24 mouse cellular contexts compared by ENCODE assay signal in the genomic region with DNA sequence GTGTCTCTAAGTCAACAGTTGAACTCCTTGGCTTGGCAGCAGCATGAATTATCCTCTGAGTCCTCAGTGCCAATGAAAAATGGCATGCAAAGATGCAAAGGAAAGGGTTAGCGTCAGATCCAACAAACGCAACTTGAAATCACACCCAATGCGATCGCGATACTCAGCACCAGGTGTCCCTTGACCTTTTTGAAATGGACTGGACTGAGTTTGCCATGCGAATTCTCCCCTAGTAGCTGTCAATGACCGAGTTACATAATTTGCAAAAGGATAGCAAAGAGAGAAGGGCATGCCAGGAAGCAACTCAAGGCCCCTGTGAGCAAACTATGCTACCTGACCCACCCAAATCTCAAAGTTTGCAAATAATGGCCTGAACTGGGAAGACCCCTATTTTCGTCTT. TPM values are rescaled to one million over a fixed set of nuclear protein-coding genes. Genes with fewer than 3 reads are reported as not detected.
DNase-seq lines count a peak whose midpoint lies in the region; ATAC-seq and TF ChIP-seq lines count a peak whose summit lies in the region.
"Had no signal": no experiment of that assay in that cellular context is flagged by ENCODE, and none has a peak within 500 bp of the region (broad histone marks: within the 10 kb centered on the region; RNA-seq: fewer than 3 reads in every experiment).

No protein-coding gene starts in this region.

- no peak overlapping the region for H3K9ac ChIP-seq in intestine, embryonic 15.5 days
- no peak overlapping the region for H3K9ac ChIP-seq in liver, embryonic 16.5 days (ENCODE audit: low read depth, low read length)

- ATAC-seq in intestine, embryonic 15.5 days: peak; percentile 79
- peak; percentile 70 for ATAC-seq in liver, embryonic 16.5 days (ENCODE audit: low read depth)
- ATAC-seq: CD4-positive, CD25-positive, alpha-beta regulatory T cell, adult 4 months; forebrain, embryonic 14.5 days; hindbrain, embryonic 16.5 days had no signal

- TF ChIP-seq CTCF in cerebellum, adult 2 months (IDR thresholded peaks at IDR 0.05; ENCODE audit: borderline replicate concordance, insufficient read depth, low read depth, low read length): no peak

- no peak for TF ChIP-seq POLR2A in cerebellum, adult 2 months (IDR thresholded peaks at IDR 0.05; ENCODE audit: borderline replicate concordance, insufficient read depth, low read length)

- H3K27ac ChIP-seq in intestine, embryonic 15.5 days: peak overlapping the region; percentile 78
- H3K27ac ChIP-seq in liver, embryonic 16.5 days (ENCODE audit: low read length): peak overlapping the region; percentile 83
- no peak overlapping the region for H3K27ac ChIP-seq in cerebellum, adult 2 months (ENCODE audit: insufficient read depth, low read length)
- H3K27ac ChIP-seq: hindbrain, embryonic 10.5 days; limb, embryonic 10.5 days had no signal

- H3K36me3 ChIP-seq in intestine, embryonic 15.5 days: no peaks in the 10 kb centered on the region
- H3K36me3 ChIP-seq in liver, embryonic 16.5 days (ENCODE audit: control insufficient read depth, insufficient read depth): no peaks in the 10 kb centered on the region
- H3K36me3 ChIP-seq: hindbrain, embryonic 10.5 days; limb, embryonic 10.5 days had no signal

- 74% methylated on average over 8 of the region's 8 CpGs for WGBS in intestine, embryonic 15.5 days
- 67% methylated on average over 8 of the region's 8 CpGs for WGBS in liver, embryonic 16.5 days (ENCODE audit: insufficient replicate concordance)
- WGBS in cerebellum, adult 2 months: 91% methylated on average over 8 of the region's 8 CpGs

- no peak overlapping the region for H3K4me3 ChIP-seq in intestine, embryonic 15.5 days (replicated peaks)
- H3K4me3 ChIP-seq in liver, embryonic 16.5 days (ENCODE audit: low read depth, low read length): no peak overlapping the region
- no peak overlapping the region for H3K4me3 ChIP-seq in cerebellum, adult 2 months (replicated peaks; ENCODE audit: insufficient read depth, low read depth, low read length)
- H3K4me3 ChIP-seq: hindbrain, embryonic 10.5 days; limb, embryonic 10.5 days had no signal

- H3K4me1 ChIP-seq in intestine, embryonic 15.5 days (replicated peaks): no peaks in the 10 kb centered on the region
- no peaks in the 10 kb centered on the region for H3K4me1 ChIP-seq in liver, embryonic 16.5 days (ENCODE audit: control insufficient read depth, low read depth, low read length)
- no peaks in the 10 kb centered on the region for H3K4me1 ChIP-seq in cerebellum, adult 2 months (ENCODE audit: control insufficient read depth, insufficient read depth, low read length)
- H3K4me1 ChIP-seq: hindbrain, embryonic 10.5 days; limb, embryonic 10.5 days had no signal

- DNase-seq in kidney, adult 8-10 months: peak; percentile 56 to 62
- DNase-seq in kidney, adult 18-20 months: no peak
- peak; percentile 47 to 62 for DNase-seq in kidney, postnatal 36 days
- no peak for DNase-seq in gastrocnemius, postnatal 25 days
- no peak for DNase-seq in layer of hippocampus, postnatal 36 days
- DNase-seq in cerebellum, adult 2 months: no peak
- DNase-seq: adrenal gland, postnatal 25 days; cerebellum, adult 9-10 months; heart, adult 11 months; layer of hippocampus, adult 9-11 months; lung, adult 2 months; lung, postnatal 14 days; right cerebral cortex, adult 18-20 months; right cerebral cortex, postnatal 4 days; thymus, postnatal 14 days had no signal

- peak overlapping the region; percentile 17; the same call in 1 of the 2 replicates for H3K4me2 ChIP-seq in intestine, embryonic 15.5 days (replicated peaks)
- peak overlapping the region; percentile 23; the same call in 1 of the 2 replicates for H3K4me2 ChIP-seq in liver, embryonic 16.5 days (ENCODE audit: low read depth, low read length)
- H3K4me2 ChIP-seq: heart, embryonic 11.5 days; midbrain, embryonic 11.5 days had no signal

- H3K27me3 ChIP-seq in intestine, embryonic 15.5 days (replicated peaks): no peaks in the 10 kb centered on the region
- H3K27me3 ChIP-seq in liver, embryonic 16.5 days (ENCODE audit: control insufficient read depth, insufficient read depth, low read depth, low read length): no peaks in the 10 kb centered on the region
- H3K27me3 ChIP-seq in cerebellum, adult 2 months (ENCODE audit: control insufficient read depth, insufficient read depth, low read length): no peaks in the 10 kb centered on the region

- no peaks in the 10 kb centered on the region for H3K9me3 ChIP-seq in intestine, embryonic 15.5 days
- no peaks in the 10 kb centered on the region for H3K9me3 ChIP-seq in liver, embryonic 16.5 days (replicated peaks; ENCODE audit: control insufficient read depth, low read length)
- H3K9me3 ChIP-seq: limb, embryonic 10.5 days had no signal

RNA-seq across cellular contexts. Expression of a gene that starts 34.9 kb away (rescaled TPM):
- 44.5 and 45.9 TPM in 2 replicates for polyA plus RNA-seq in intestine, embryonic 15.5 days (2015; fragmentation: Nextera tagmentation; extraction: Ambion mirVana)
- 22.7 and 25.6 TPM in 2 replicates for polyA plus RNA-seq in liver, embryonic 16.5 days (2015; fragmentation: Nextera tagmentation; extraction: Ambion mirVana)
- 1 to 10 TPM; 2.8 to 4.2 TPM for total RNA-seq in gastrocnemius, postnatal 25 days (2021)
- 1 to 10 TPM; 2.9 to 5.9 TPM for total RNA-seq in layer of hippocampus, postnatal 36 days (2021)
- polyA plus RNA-seq in cerebellum, adult 2 months (2012; rRNA removed): 8.9 and 9.2 TPM in 2 replicates
- polyA plus RNA-seq: CD4-positive, CD25-positive, alpha-beta regulatory T cell, adult 4 months had no signal

Comparison
In these comparisons a context has a peak if more than half of its experiments do, and no peak if none do; other contexts are left out.
1. DNase-seq: peak in kidney, adult 8-10 months (2 of 2) and kidney, postnatal 36 days (2 of 2); none in kidney, adult 18-20 months (single experiment), gastrocnemius, postnatal 25 days (single experiment), layer of hippocampus, postnatal 36 days (0 of 2) and cerebellum, adult 2 months (0 of 2).